Mouse (Mus musculus) layer of hippocampus, adult 18-20 months (tissue): ENCODE data around the gene Mup6. TPM values are rescaled to one million over a fixed set of nuclear protein-coding genes. Genes with fewer than 3 reads are reported as not detected.
"Not testable (repeated sequence)": the region's sequence is repeated elsewhere in the genome, so short reads cannot be mapped to it uniquely, and the experiment has no call there.

ENCODE experiments used
- DNase-seq, 2 experiments: peaks; one replicate each; pipeline ENCODE4 v3.0.0; 2022; ENCODE audit warnings: low spot score in 2 of 2
- long read RNA-seq: library from polyadenylated mRNA; stranded (forward); transcript quantifications from one replicate; pipeline ENCODE4 v2.0.0, GENCODE M21; 2021
- total RNA-seq, 2 experiments: library from RNA; stranded (reverse); gene quantifications; 2 replicates each; pipeline ENCODE4 v1.2.3; 2021

Gene Mup6
- not detected for total RNA-seq
- long read RNA-seq: 0 reads

GRCm38 (mm10) chr4:59963405-59964344 lies at the start of gene Mup6:
Gene Mup6, plus strand, starts transcription at chr4:59964294.
- DNase-seq: no peak

- no peak for DNase-seq
Observed at GRCm38 (mm10) chr4:59914608-59915403, 49.3 kb upstream of the Mup6 start, which contains the start of gene Slc46a2. Gene Slc46a2, minus strand, starts transcription at chr4:59915056.

- no peak for DNase-seq
Observed at GRCm38 (mm10) chr4:59917966-59918365, 46.1 kb upstream of the Mup6 start.

- DNase-seq: no peak
Observed at GRCm38 (mm10) chr4:59925082-59925481, 39.0 kb upstream of the Mup6 start.

- DNase-seq: no peak
Observed at GRCm38 (mm10) chr4:59927666-59928065, 36.4 kb upstream of the Mup6 start.

- DNase-seq: peak; percentile 70 to 88
Observed at GRCm38 (mm10) chr4:59928347-59928746, 35.7 kb upstream of the Mup6 start.

GRCm38 (mm10) chr4:59932505-59933281 lies 31.4 kb upstream of the Mup6 start:
- DNase-seq: peak in 1 of 2 experiments; percentile 28

GRCm38 (mm10) chr4:59937543-59937942 lies 26.6 kb upstream of the Mup6 start:
- DNase-seq: no peak

- no peak for DNase-seq
Observed at GRCm38 (mm10) chr4:59960610-59961009, 3.5 kb upstream of the Mup6 start, which contains the start of gene Mup4. Gene Mup4, minus strand, starts transcription at chr4:59960710.

- not testable (repeated sequence) for DNase-seq
Observed at GRCm38 (mm10) chr4:59997894-59998293, 33.8 kb downstream of the Mup6 start.

GRCm38 (mm10) chr4:60020141-60020540 lies 56.0 kb downstream of the Mup6 start:
- not testable (repeated sequence) for DNase-seq

- DNase-seq: not testable (repeated sequence)
Observed at GRCm38 (mm10) chr4:60029334-60030111, 65.4 kb downstream of the Mup6 start.

Other genes starting within 250 kb of the Mup6 start
- gene Inip, start 162.7 kb upstream of the Mup6 start, total RNA-seq: 10 to 100 TPM; 25.0 TPM
- gene Snx30, start 158.5 kb upstream of the Mup6 start, total RNA-seq: 10 to 100 TPM; 39.2 to 41.7 TPM
- gene Slc46a2, start 49.2 kb upstream of the Mup6 start, total RNA-seq: not detected
- gene Mup4, start 3.6 kb upstream of the Mup6 start, total RNA-seq: not detected
- not detected for gene Mup7, start 106.2 kb downstream of the Mup6 start, total RNA-seq
- not detected for gene Mup2, start 190.0 kb downstream of the Mup6 start, total RNA-seq